Mouse (Mus musculus): ENCODE results near the gene Fgf10. TPM values are rescaled to one million over a fixed set of nuclear protein-coding genes. Genes with fewer than 3 reads are reported as not detected.

The Fgf10 gene
- polyA plus RNA-seq, 1 experiment = 0.42 TPM

GRCm38 (mm10) chr13:118828604-118829381 is 159.2 kb downstream of the Fgf10 start:
- DNase-seq = no peak
- TF ChIP-seq CTCF (conservative IDR thresholded peaks at IDR 0.05; ENCODE audit: insufficient read depth, insufficient read length, low read depth, low read length) (no peak), POLR2A (IDR thresholded peaks at IDR 0.05; ENCODE audit: low read depth, low read length) (no peak)
- H3K4me3 ChIP-seq (ENCODE audit: insufficient read depth, low read depth, low read length) = no peak overlapping the region
- no peaks in the 10 kb centered on the region for H3K27me3 ChIP-seq (replicated peaks; ENCODE audit: control insufficient read depth, insufficient read depth, low read length)
- no peaks in the 10 kb centered on the region for H3K4me1 ChIP-seq (ENCODE audit: control insufficient read depth, insufficient read depth, low read length)
- H3K27ac ChIP-seq (ENCODE audit: insufficient read depth, low read depth, low read length) = no peak overlapping the region
- WGBS = 80% methylated on average over 10 of the region's 10 CpGs
- no peaks in the 10 kb centered on the region for H3K36me3 ChIP-seq (ENCODE audit: control insufficient read depth, insufficient read depth, low read length)

GRCm38 (mm10) chr13:118834021-118834420 is 164.4 kb downstream of the Fgf10 start:
- Histone ChIP-seq H3K27me3 (replicated peaks; ENCODE audit: control insufficient read depth, insufficient read depth, low read length) (no peaks in the 10 kb centered on the region), H3K27ac (ENCODE audit: insufficient read depth, low read depth, low read length) (no peak overlapping the region), H3K36me3 (ENCODE audit: control insufficient read depth, insufficient read depth, low read length) (no peaks in the 10 kb centered on the region), H3K4me3 (ENCODE audit: insufficient read depth, low read depth, low read length) (no peak overlapping the region), H3K4me1 (ENCODE audit: control insufficient read depth, insufficient read depth, low read length) (no peaks in the 10 kb centered on the region)
- no peak for TF ChIP-seq CTCF (conservative IDR thresholded peaks at IDR 0.05; ENCODE audit: insufficient read depth, insufficient read length, low read depth, low read length)
- TF ChIP-seq POLR2A (IDR thresholded peaks at IDR 0.05; ENCODE audit: low read depth, low read length) = no peak
- no peak for DNase-seq

- no peaks in the 10 kb centered on the region for H3K4me1 ChIP-seq (ENCODE audit: control insufficient read depth, insufficient read depth, low read length)
- no peak overlapping the region for H3K4me3 ChIP-seq (ENCODE audit: insufficient read depth, low read depth, low read length)
- H3K36me3 ChIP-seq (ENCODE audit: control insufficient read depth, insufficient read depth, low read length) = no peaks in the 10 kb centered on the region
- DNase-seq = no peak
- no peak overlapping the region for H3K27ac ChIP-seq (ENCODE audit: insufficient read depth, low read depth, low read length)
- no peak for TF ChIP-seq POLR2A (IDR thresholded peaks at IDR 0.05; ENCODE audit: low read depth, low read length)
- no peak for TF ChIP-seq CTCF (conservative IDR thresholded peaks at IDR 0.05; ENCODE audit: insufficient read depth, insufficient read length, low read depth, low read length)
- 80% methylated on average over 4 of the region's 4 CpGs for WGBS
- no peaks in the 10 kb centered on the region for H3K27me3 ChIP-seq (replicated peaks; ENCODE audit: control insufficient read depth, insufficient read depth, low read length)
Measured at GRCm38 (mm10) chr13:118835078-118835477, 165.5 kb downstream of the Fgf10 start.
